Comparison of ENCODE assay signal across 9 mouse cellular contexts in the genomic region with DNA sequence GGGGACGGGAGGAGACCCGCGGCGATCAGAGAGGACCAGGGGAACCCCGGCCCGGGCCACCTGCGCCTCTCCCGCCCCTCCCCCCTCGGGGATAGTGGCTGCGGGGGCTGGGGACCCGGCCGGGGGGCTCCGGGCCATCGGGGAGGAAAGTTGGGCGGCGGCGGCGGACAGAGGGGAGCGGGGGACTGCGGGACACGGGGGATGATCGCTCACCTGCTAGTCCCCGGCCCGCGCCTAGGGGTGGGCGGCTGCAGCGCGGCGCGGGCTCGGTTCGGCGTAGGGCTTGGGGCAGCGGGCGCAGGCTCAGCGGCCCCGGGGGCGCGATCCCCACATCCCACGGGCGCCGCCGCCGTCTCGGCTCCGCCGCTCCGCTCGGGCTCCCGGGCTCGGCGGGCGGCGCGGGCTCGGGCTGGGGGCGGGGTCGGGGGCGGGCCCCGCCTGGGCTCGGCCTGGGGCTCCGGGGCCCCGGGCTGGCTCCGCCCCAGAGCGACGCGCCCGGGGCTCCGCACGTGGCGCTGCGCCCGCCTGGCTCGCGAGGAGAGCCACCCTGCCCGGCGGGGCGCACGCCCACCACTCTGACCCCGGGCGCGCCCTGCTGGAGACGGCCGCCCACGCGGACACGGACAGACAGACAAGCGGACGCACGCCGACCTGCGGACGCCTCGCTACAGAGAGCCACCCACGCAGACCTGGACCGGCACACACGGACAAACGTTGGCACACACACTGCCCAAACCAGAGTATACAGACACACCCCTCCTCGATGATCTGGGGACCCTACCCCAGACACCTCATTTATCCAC. TPM values are rescaled to one million over a fixed set of nuclear protein-coding genes. Genes with fewer than 3 reads are reported as not detected.
A peak's percentile ranks its signal among the peaks of the same experiment; 100 is the strongest.
DNase-seq lines count a peak whose midpoint lies in the region; ATAC-seq and TF ChIP-seq lines count a peak whose summit lies in the region.
"Had no signal": no experiment of that assay in that cellular context is flagged by ENCODE, and none has a peak within 500 bp of the region (broad histone marks: within the 10 kb centered on the region; RNA-seq: fewer than 3 reads in every experiment).

Scn5a (minus strand) TSS at position 381 of the 803 bp plus-strand sequence.

- peaks cover 35% of the 10 kb centered on the region for H3K27me3 ChIP-seq in heart, postnatal 0 days (ENCODE audit: control insufficient read depth, insufficient read depth, low read length)
- peaks cover 77% of the 10 kb centered on the region for H3K27me3 ChIP-seq in limb, embryonic 15.5 days

- H3K9ac ChIP-seq in heart, postnatal 0 days (replicated peaks; ENCODE audit: low read depth, low read length): peak within 1 kb of the TSS; percentile 77
- peak within 1 kb of the TSS; percentile 28 for H3K9ac ChIP-seq in limb, embryonic 15.5 days

- H3K9me3 ChIP-seq in heart, postnatal 0 days (replicated peaks; ENCODE audit: control insufficient read depth, low read length): no peaks in the 10 kb centered on the region
- H3K9me3 ChIP-seq in limb, embryonic 15.5 days: no peaks in the 10 kb centered on the region

- peak within 1 kb of the TSS; percentile 83 for H3K4me2 ChIP-seq in heart, postnatal 0 days (ENCODE audit: low read depth, low read length)
- H3K4me2 ChIP-seq in limb, embryonic 15.5 days: peak within 1 kb of the TSS; percentile 97

- peaks cover 15% of the 10 kb centered on the region for H3K4me1 ChIP-seq in heart, postnatal 0 days (ENCODE audit: control insufficient read depth, insufficient read depth)
- peaks cover 11% of the 10 kb centered on the region for H3K4me1 ChIP-seq in limb, embryonic 15.5 days

- no peak for TF ChIP-seq CTCF in heart, postnatal 0 days (IDR thresholded peaks at IDR 0.05; ENCODE audit: low read depth)

- peak; percentile 50 for ATAC-seq in heart, postnatal 0 days (ENCODE audit: insufficient read depth, low read depth)
- peak; percentile 17; the same call in 1 of the 2 replicates for ATAC-seq in limb, embryonic 15.5 days (ENCODE audit: insufficient number of reproducible peaks, low FRiP score, low TSS enrichment, low read depth)
- ATAC-seq in erythroblast, adult 5-6 weeks (replicated peaks; ENCODE audit: low FRiP score, poor library complexity, severe bottlenecking): no peak

- H3K36me3 ChIP-seq in heart, postnatal 0 days (replicated peaks; ENCODE audit: control insufficient read depth, insufficient read depth, low read length): no peaks in the 10 kb centered on the region
- no peaks in the 10 kb centered on the region for H3K36me3 ChIP-seq in limb, embryonic 15.5 days

- H3K4me3 ChIP-seq in heart, postnatal 0 days (ENCODE audit: low read depth, low read length): peak within 1 kb of the TSS; percentile 68
- H3K4me3 ChIP-seq in limb, embryonic 15.5 days: peak within 1 kb of the TSS; percentile 55
- H3K4me3 ChIP-seq: erythroblast, embryonic 14.5 days had no signal

- peak within 1 kb of the TSS; percentile 66 for H3K27ac ChIP-seq in heart, postnatal 0 days (ENCODE audit: low read depth)
- no peak within 1 kb of the TSS for H3K27ac ChIP-seq in limb, embryonic 15.5 days

- under 1% methylated on average over 48 of the region's 99 CpGs for WGBS in heart, postnatal 0 days
- WGBS in limb, embryonic 15.5 days: under 1% methylated on average over 69 of the region's 99 CpGs

- no peak for TF ChIP-seq EP300 in heart, postnatal 0 days (IDR thresholded peaks at IDR 0.05; ENCODE audit: low read depth)

- DNase-seq in adrenal gland, adult (ENCODE audit: inconsistent age in 2 of 2, low spot score in 1 of 2): peak; percentile 20 to 66
- no peak for DNase-seq in adrenal gland, postnatal 4 days (ENCODE audit: low spot score in 2 of 2)
- peak; percentile 55 for DNase-seq in adrenal gland, postnatal 25 days
- no peak for DNase-seq in heart, postnatal 0 days (ENCODE audit: low spot score)
- DNase-seq in retina, postnatal 1 day: peak; percentile 65
- no peak for DNase-seq in B cell, adult 2 months

RNA-seq across cellular contexts. Expression of gene Scn5a, which starts in this region (rescaled TPM):
- under 1 TPM; 0.25 to 0.36 TPM for total RNA-seq in adrenal gland, postnatal 4 days (2021)
- total RNA-seq in adrenal gland, postnatal 25 days (2021): 0.06 TPM in 1 of 2 replicates, not detected in the other
- 82.7 and 96.1 TPM in 2 replicates for total RNA-seq in heart, postnatal 0 days (2014; rRNA removed; ENCODE audit: low replicate concordance)
- polyA plus RNA-seq in heart, postnatal 0 days (2015; fragmentation: Nextera tagmentation; extraction: Ambion mirVana): 11.5 and 16.8 TPM in 2 replicates
- 0.17 and 0.22 TPM in 2 replicates for polyA plus RNA-seq in limb, embryonic 15.5 days (2015; fragmentation: Nextera tagmentation; extraction: Ambion mirVana)
- not detected in 2 replicates for total RNA-seq in erythroblast, adult 5-6 weeks (2015; ENCODE audit: low replicate concordance)
- total RNA-seq in erythroblast, adult 5-6 weeks (2017; ENCODE audit: low replicate concordance): not detected in 2 replicates
- polyA plus RNA-seq: erythroblast, embryonic 14.5 days had no signal

Comparison
In these comparisons a context has a peak if more than half of its experiments do, and no peak if none do; other contexts are left out.
1. RNA of gene Scn5a (total RNA-seq): 82.7 to 96.1 TPM in heart, postnatal 0 days; 0.25 to 0.36 TPM in adrenal gland, postnatal 4 days, 0.06 TPM in adrenal gland, postnatal 25 days and not detected in erythroblast, adult 5-6 weeks; every median in the first group is over 10 times any median in the second.
2. RNA of gene Scn5a (polyA plus RNA-seq): 11.5 to 16.8 TPM in heart, postnatal 0 days; 0.17 to 0.22 TPM in limb, embryonic 15.5 days; every median in the first group is over 10 times any median in the second.
3. DNase-seq: peak in adrenal gland, adult (2 of 2) and retina, postnatal 1 day (single experiment); none in adrenal gland, postnatal 4 days (0 of 2), heart, postnatal 0 days (single experiment) and B cell, adult 2 months (0 of 2).
4. Peak in DNase-seq in adrenal gland, postnatal 25 days; RNA of the gene not detected or under 1 TPM.
5. Peak in ATAC-seq, H3K4me3 ChIP-seq, H3K9ac ChIP-seq and H3K4me2 ChIP-seq in limb, embryonic 15.5 days; RNA of the gene not detected or under 1 TPM.